In the genomic region with DNA sequence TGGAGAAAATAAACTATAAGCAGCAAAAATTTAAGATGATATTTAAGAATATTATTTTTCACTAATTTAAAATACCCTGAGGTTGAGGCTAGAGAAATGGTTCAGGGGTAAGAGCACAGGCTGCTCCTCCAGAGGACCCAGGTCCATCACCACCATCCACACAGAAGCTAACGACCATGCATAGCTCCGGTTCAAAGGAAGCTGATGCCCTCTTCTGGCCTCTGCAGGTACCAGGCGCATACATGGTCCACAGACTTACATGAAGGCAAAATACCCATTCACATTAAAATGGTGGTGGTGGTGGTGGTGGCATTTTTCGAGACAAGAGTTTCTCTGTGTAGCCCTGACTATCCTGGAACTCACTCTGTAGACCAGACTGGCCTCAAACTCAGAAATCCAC, we compare ENCODE assay signal across 10 mouse cellular contexts.
DNase-seq lines count a peak whose midpoint lies in the region; ATAC-seq lines count a peak whose summit lies in the region.
"Had no signal": no experiment of that assay in that cellular context is flagged by ENCODE, and none has a peak within 500 bp of the region (broad histone marks: within the 10 kb centered on the region; RNA-seq: fewer than 3 reads in every experiment).

No protein-coding gene starts in this region.

- no peak overlapping the region for H3K9ac ChIP-seq in hindbrain, embryonic 11.5 days (ENCODE audit: low read depth, low read length)
- H3K9ac ChIP-seq in hindbrain, embryonic 13.5 days: no peak overlapping the region
- H3K9ac ChIP-seq: limb, embryonic 12.5 days had no signal

- intact Hi-C loops in gastrocnemius, postnatal 36 days (cut with DNase I): no loop called here

- H3K36me3 ChIP-seq in hindbrain, embryonic 11.5 days (ENCODE audit: control insufficient read depth, insufficient read depth, low read length): no peaks in the 10 kb centered on the region
- no peaks in the 10 kb centered on the region for H3K36me3 ChIP-seq in hindbrain, embryonic 13.5 days
- H3K36me3 ChIP-seq: limb, embryonic 12.5 days had no signal

- no peaks in the 10 kb centered on the region for H3K4me1 ChIP-seq in hindbrain, embryonic 11.5 days (replicated peaks; ENCODE audit: control insufficient read depth, insufficient read depth, low read length)
- H3K4me1 ChIP-seq in hindbrain, embryonic 13.5 days (replicated peaks): no peaks in the 10 kb centered on the region
- H3K4me1 ChIP-seq: limb, embryonic 12.5 days had no signal

- no peaks in the 10 kb centered on the region for H3K9me3 ChIP-seq in hindbrain, embryonic 11.5 days (ENCODE audit: control insufficient read depth, low read length)
- H3K9me3 ChIP-seq in hindbrain, embryonic 13.5 days: no peaks in the 10 kb centered on the region
- H3K9me3 ChIP-seq: limb, embryonic 12.5 days had no signal

- no peak overlapping the region for H3K4me2 ChIP-seq in hindbrain, embryonic 11.5 days (replicated peaks; ENCODE audit: low read depth, low read length)
- H3K4me2 ChIP-seq in hindbrain, embryonic 13.5 days: no peak overlapping the region
- H3K4me2 ChIP-seq: limb, embryonic 12.5 days had no signal

- no peak for ATAC-seq in hindbrain, embryonic 11.5 days (ENCODE audit: low FRiP score)
- no peak for ATAC-seq in hindbrain, embryonic 13.5 days (ENCODE audit: low FRiP score)
- ATAC-seq in granulocyte monocyte progenitor cell, adult 5-6 weeks (replicated peaks; ENCODE audit: poor library complexity, severe bottlenecking): 0 out of 2 replicates have a peak, but pooled peaks have one; percentile 42

- DNase-seq in hindbrain, embryonic 11.5 days (ENCODE audit: low spot score): peak; percentile 18
- DNase-seq in 416B (ENCODE audit: low read depth): peak; percentile 52
- DNase-seq in ES-CJ7 (ENCODE audit: low read depth, low spot score): peak; percentile 52
- DNase-seq in c-Kit-positive CD71-positive TER-119-positive erythroid progenitor cells, embryonic 14.5 days (ENCODE audit: low spot score): no peak
- DNase-seq in kidney, postnatal 25 days: no peak
- DNase-seq in gastrocnemius, postnatal 36 days: no peak
- DNase-seq: gastrocnemius, postnatal 25 days had no signal

- H3K27ac ChIP-seq in hindbrain, embryonic 11.5 days (ENCODE audit: low read depth, low read length): no peak overlapping the region
- no peak overlapping the region for H3K27ac ChIP-seq in hindbrain, embryonic 13.5 days
- H3K27ac ChIP-seq: limb, embryonic 12.5 days had no signal

- WGBS in hindbrain, embryonic 11.5 days: 63% methylated on average over 4 of the region's 4 CpGs
- WGBS in hindbrain, embryonic 13.5 days: 50% methylated on average over 4 of the region's 4 CpGs

- no peaks in the 10 kb centered on the region for H3K27me3 ChIP-seq in hindbrain, embryonic 11.5 days (ENCODE audit: control insufficient read depth, insufficient read depth, low read length)
- H3K27me3 ChIP-seq in hindbrain, embryonic 13.5 days: no peaks in the 10 kb centered on the region
- H3K27me3 ChIP-seq: limb, embryonic 12.5 days had no signal

- no peak overlapping the region for H3K4me3 ChIP-seq in hindbrain, embryonic 11.5 days (ENCODE audit: low read depth, low read length)
- H3K4me3 ChIP-seq in hindbrain, embryonic 13.5 days: no peak overlapping the region
- H3K4me3 ChIP-seq: limb, embryonic 12.5 days had no signal

Comparison
In these comparisons a context has a peak if more than half of its experiments do, and no peak if none do; other contexts are left out.
1. DNase-seq: peak in hindbrain, embryonic 11.5 days (single experiment), 416B (single experiment) and ES-CJ7 (single experiment); none in c-Kit-positive CD71-positive TER-119-positive erythroid progenitor cells, embryonic 14.5 days (single experiment), kidney, postnatal 25 days (0 of 2) and gastrocnemius, postnatal 36 days (0 of 2).